Mouse (Mus musculus) neural tube, embryonic 11.5 days (tissue): ENCODE measurements around the gene Ogg1. TPM values are rescaled to one million over a fixed set of nuclear protein-coding genes. Genes with fewer than 3 reads are reported as not detected.

Experiments
- ATAC-seq: fragments of 200-750 bp; cut with Nextera tagmentation; 2 replicates; pipeline ENCODE4 v1.8.0; 2017; ENCODE audit warnings: moderate number of reproducible peaks, mild to moderate bottlenecking, moderate TSS enrichment, moderate library complexity; ENCODE audit not compliant: insufficient read depth, low FRiP score, low TSS enrichment
- DNase-seq: peaks from one replicate; pipeline ENCODE4 v3.0.0-alpha.2; 2015; ENCODE audit warnings: low spot score
- H3K27ac ChIP-seq: fragments of 300-500 bp; sonication (generic); 2 replicates; pipeline ENCODE4 v1.5.1; 2014; ENCODE audit warnings: low read depth, mild to moderate bottlenecking, low read length
- H3K27me3 ChIP-seq: fragments of 300-500 bp; sonication (generic); 2 replicates; pipeline ENCODE4 v1.6.1; 2014; ENCODE audit warnings: mild to moderate bottlenecking, low read length, mixed read lengths; ENCODE audit not compliant: control insufficient read depth, insufficient read depth
- H3K36me3 ChIP-seq: fragments of 300-500 bp; sonication (generic); 2 replicates; pipeline ENCODE4 v1.6.1; 2014; ENCODE audit warnings: mild to moderate bottlenecking, low read length, moderate library complexity, mixed read lengths; ENCODE audit not compliant: control insufficient read depth, insufficient read depth
- H3K4me1 ChIP-seq: fragments of 300-500 bp; sonication (generic); 2 replicates; pipeline ENCODE4 v1.6.1; 2014; ENCODE audit warnings: low read length, mixed read lengths; ENCODE audit not compliant: control insufficient read depth, insufficient read depth
- H3K4me2 ChIP-seq: fragments of 300-500 bp; sonication (generic); 2 replicates; pipeline ENCODE4 v1.6.1; 2014; ENCODE audit warnings: low read depth, mild to moderate bottlenecking, moderate library complexity
- H3K4me3 ChIP-seq: fragments of 300-500 bp; sonication (generic); 2 replicates; pipeline ENCODE4 v1.5.1; 2014; ENCODE audit warnings: low read depth, low read length
- H3K9ac ChIP-seq: fragments of 300-500 bp; sonication (generic); 2 replicates; pipeline ENCODE4 v1.6.1; 2014; ENCODE audit warnings: mild to moderate bottlenecking, low read length
- H3K9me3 ChIP-seq: fragments of 300-500 bp; sonication (generic); 2 replicates; pipeline ENCODE4 v1.6.1; 2016; ENCODE audit warnings: low read length; ENCODE audit not compliant: control insufficient read depth
- WGBS: fragments of 180-500 bp; shearing (Covaris S2); extraction: QIAGEN DNeasy Blood & Tissue Kit; methylation state at CpG from one replicate; pipeline ENCODE4 v1.1.7; 2014; 5-methylcytosine and 5-hydroxymethylcytosine counted together
- polyA plus RNA-seq: library from polyadenylated mRNA; unstranded; fragments of >200 nt; fragmentation: Nextera tagmentation; extraction: Ambion mirVana; gene quantifications from 2 replicates; pipeline ENCODE4 v1.2.1, GENCODE M21; 2014

The Ogg1 gene
- polyA plus RNA-seq, 1 experiment from 2014 or later = 13.1 TPM

DNA sequence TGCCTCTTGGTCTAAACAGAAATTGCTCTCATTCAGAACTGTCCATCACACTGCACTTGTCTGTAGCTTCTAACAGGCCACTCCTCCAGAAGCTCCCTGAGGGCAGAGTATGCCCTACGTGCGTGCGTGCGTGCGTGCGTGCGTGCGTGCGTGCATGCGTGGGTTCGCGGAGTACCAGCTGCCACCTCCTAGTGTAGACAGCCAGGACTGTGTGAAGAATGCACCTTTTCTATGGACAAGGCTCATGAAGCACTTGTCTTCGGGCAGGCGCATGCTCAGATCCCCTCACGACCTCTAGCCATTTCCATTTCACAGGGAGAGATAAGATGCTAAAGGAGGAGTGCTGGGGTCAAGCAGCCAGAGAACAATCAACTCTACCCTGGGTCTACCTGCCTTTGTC lies 37.4 kb upstream of the Ogg1 start:
- H3K9me3 ChIP-seq = no peaks in the 10 kb centered on the region
- no peak overlapping the region for H3K9ac ChIP-seq
- DNase-seq (no peak), ATAC-seq (no peak)
- 93% methylated on average over 15 of the region's 15 CpGs for WGBS
- H3K27me3 ChIP-seq = no peaks in the 10 kb centered on the region; the same call in 1 of the 2 replicates
- H3K4me1 ChIP-seq = no peaks in the 10 kb centered on the region
- H3K4me3 ChIP-seq = no peak overlapping the region
- H3K4me2 ChIP-seq = no peak overlapping the region
- no peaks in the 10 kb centered on the region for H3K36me3 ChIP-seq
- H3K27ac ChIP-seq = no peak overlapping the region

DNA sequence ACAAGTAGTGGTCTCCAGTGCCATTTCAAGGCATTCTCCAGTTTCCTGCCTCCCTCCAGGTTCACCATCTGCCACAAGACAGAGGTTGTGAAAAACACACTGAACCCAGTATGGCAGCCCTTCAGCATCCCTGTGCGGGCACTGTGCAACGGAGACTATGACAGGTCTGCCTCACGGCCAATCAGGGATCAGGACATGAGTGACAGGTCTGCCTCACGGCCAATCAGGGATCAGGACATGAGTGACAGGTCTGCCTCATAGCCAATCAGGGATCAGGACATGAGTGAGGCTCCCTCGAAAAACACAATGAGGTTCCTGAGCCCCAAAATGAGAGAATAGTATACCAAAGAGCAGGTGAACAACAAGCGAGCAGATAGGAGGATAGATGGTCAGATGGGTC lies 36.4 kb upstream of the Ogg1 start:
- ATAC-seq = no peak
- no peak overlapping the region for H3K4me3 ChIP-seq
- H3K4me2 ChIP-seq = no peak overlapping the region
- no peaks in the 10 kb centered on the region for H3K27me3 ChIP-seq
- no peaks in the 10 kb centered on the region for H3K9me3 ChIP-seq
- DNase-seq = no peak
- WGBS = 68% methylated on average over 6 of the region's 6 CpGs
- H3K4me1 ChIP-seq = no peaks in the 10 kb centered on the region
- H3K36me3 ChIP-seq = no peaks in the 10 kb centered on the region
- no peak overlapping the region for H3K9ac ChIP-seq
- no peak overlapping the region for H3K27ac ChIP-seq

DNA sequence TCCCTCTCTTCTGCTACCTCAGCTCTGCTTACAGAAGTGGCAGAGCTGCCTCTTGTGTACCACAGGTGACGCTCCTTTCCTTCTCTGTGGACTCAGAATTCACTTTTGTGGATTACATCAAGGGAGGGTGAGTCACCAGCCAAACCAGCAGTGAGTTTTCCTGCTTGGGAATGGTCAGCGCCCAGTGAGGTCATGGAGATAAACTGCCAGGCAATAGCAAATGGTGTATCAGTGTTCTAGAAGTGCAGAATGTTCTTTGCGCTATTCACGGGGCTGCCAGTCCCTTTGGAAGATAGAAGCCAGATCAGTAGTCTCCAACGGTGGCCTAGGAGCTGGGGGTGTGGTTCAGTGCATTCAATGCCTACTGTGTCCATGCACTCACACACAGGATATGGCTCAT lies 33.8 kb upstream of the Ogg1 start:
- no peaks in the 10 kb centered on the region for H3K27me3 ChIP-seq
- no peaks in the 10 kb centered on the region for H3K36me3 ChIP-seq
- H3K4me3 ChIP-seq = no peak overlapping the region
- H3K9me3 ChIP-seq = no peaks in the 10 kb centered on the region
- no peak overlapping the region for H3K4me2 ChIP-seq
- H3K4me1 ChIP-seq = no peaks in the 10 kb centered on the region
- no peak overlapping the region for H3K27ac ChIP-seq
- H3K9ac ChIP-seq = no peak overlapping the region
- ATAC-seq (no peak), DNase-seq (no peak)
- WGBS = 79% methylated on average over 5 of the region's 5 CpGs

DNA sequence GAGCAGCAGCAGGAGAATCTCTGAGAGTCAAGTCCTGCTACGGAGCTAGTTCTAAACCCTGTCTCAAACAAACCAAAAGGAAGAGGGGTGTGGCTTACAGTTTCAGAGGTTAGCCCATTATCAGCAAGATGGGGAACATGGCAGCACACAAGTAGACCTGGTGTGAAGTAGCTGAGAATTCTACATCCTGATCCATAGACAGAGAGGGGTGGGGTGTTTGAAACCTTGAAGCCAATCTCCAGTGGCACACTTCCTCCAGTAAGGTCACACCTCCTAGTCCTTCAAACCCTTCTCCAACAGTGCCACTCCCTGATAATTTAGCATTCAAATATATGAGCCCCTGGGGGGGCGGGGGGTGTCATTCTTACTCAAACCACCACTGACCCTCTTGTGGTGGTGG lies 30.7 kb upstream of the Ogg1 start:
- Histone ChIP-seq H3K9me3 (no peaks in the 10 kb centered on the region), H3K27me3 (no peaks in the 10 kb centered on the region), H3K4me1 (no peaks in the 10 kb centered on the region), H3K27ac (no peak overlapping the region), H3K4me2 (no peak overlapping the region), H3K36me3 (no peaks in the 10 kb centered on the region), H3K9ac (no peak overlapping the region), H3K4me3 (no peak overlapping the region)
- ATAC-seq = no peak
- WGBS = 77% methylated on average over 2 of the region's 2 CpGs
- no peak for DNase-seq

DNA sequence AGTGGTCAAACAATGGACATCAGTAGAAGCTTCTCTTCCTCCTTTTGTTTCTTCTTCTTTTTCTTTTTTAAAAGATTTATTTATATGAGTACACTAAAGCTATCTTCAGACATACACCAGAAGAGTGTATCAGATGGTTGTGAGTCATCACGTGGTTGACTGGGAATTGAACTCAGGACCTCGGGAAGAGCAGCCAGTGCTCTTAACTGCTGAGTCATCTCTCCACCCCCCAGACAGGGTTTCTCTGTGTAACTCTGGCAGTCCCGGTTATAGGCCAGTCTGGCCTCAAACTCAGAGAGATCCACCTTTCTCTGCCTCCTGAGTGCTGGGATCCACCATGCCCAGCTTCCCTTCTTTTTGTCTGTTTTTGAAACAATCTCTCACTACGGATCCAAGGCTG lies 30.1 kb upstream of the Ogg1 start:
- Histone ChIP-seq H3K4me3 (no peak overlapping the region), H3K4me2 (no peak overlapping the region), H3K9ac (no peak overlapping the region), H3K9me3 (no peaks in the 10 kb centered on the region), H3K27me3 (no peaks in the 10 kb centered on the region), H3K4me1 (no peaks in the 10 kb centered on the region), H3K36me3 (no peaks in the 10 kb centered on the region), H3K27ac (no peak overlapping the region)
- WGBS = 63% methylated on average over 4 of the region's 4 CpGs
- DNase-seq (no peak), ATAC-seq (no peak)

DNA sequence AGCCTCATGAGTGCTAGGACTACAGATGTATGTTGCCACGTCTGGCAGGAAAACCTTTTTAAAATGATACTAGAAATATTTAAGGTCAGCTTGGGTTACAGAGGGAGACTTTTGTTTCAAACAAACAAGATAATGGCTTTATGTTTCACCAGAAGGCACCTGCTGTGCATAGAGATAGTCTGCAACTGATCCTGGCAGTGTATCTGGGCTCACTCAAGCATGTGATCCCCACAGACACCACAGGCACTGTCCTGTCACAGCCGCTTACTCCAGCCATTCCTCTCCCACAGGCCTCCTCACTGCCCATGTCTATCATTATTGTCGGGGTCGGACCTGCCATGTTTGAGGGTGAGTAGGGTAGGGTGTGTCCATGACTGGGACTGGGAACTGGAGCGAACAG lies 25.4 kb upstream of the Ogg1 start:
- Histone ChIP-seq H3K9ac (no peak overlapping the region), H3K4me3 (no peak overlapping the region), H3K4me2 (no peak overlapping the region), H3K36me3 (no peaks in the 10 kb centered on the region), H3K9me3 (no peaks in the 10 kb centered on the region), H3K27me3 (no peaks in the 10 kb centered on the region), H3K4me1 (no peaks in the 10 kb centered on the region; the same call in 1 of the 2 replicates), H3K27ac (no peak overlapping the region)
- 84% methylated on average over 5 of the region's 5 CpGs for WGBS
- DNase-seq = no peak
- no peak for ATAC-seq

DNA sequence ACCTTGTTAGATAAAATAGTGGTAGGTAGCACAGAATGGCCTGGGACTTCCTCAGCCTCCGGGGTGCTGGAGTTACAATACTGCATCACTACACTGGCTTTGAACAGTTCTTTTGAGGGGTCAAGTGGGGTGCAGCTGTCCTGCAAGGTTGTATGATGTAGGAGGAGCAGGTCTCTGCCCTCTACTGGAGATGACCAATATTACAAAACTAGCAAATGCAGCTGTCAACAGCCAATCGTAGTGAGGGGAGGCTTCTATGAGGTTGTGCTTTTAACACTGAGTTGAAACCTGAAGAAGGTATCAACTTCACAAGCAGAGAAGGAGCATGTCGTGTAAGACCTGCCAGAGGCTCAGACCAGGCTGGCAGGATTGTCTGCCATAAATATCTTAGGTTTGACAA lies 24.5 kb upstream of the Ogg1 start:
- Histone ChIP-seq H3K27ac (no peak overlapping the region), H3K27me3 (no peaks in the 10 kb centered on the region), H3K9me3 (no peaks in the 10 kb centered on the region), H3K4me2 (no peak overlapping the region), H3K4me1 (no peaks in the 10 kb centered on the region; the same call in 1 of the 2 replicates), H3K36me3 (no peaks in the 10 kb centered on the region), H3K4me3 (no peak overlapping the region), H3K9ac (no peak overlapping the region)
- WGBS = 34% methylated on average over 3 of the region's 3 CpGs
- ATAC-seq (no peak), DNase-seq (no peak)

DNA sequence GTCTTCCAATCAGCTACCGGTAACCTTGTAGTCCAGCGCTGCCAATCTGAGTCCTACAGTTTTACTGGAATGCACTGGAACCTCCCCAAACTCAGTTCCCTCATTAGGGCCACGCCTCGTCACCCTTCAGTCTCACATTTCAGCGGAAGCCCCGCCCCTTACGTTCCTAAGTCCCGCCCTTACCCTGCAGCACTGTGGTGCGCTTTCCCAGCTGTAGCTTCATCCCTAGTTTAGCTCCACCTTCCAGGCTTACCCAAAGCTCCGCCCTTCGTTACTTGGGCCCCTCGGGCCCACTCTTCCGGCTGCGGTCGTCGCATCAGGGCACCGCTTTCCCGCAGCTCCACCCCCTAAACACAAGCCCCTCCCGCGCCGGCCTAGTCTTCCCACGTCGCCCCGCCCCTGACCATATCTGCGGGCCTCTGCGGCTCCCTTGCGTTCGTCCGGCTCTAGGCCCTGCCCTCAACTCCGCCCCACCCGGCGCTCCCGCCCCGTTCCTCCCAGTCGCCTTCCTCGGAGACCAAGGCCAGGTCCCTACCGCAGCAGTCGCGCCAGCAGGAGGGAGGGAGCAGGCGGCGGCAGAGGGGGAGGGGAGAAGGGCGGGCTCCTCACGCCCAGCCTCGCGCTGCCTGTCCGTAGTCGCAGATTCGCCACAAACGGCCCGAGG lies 20.3 kb upstream of the Ogg1 start:
- H3K4me1 ChIP-seq = peaks cover 9% of the 10 kb centered on the region
- peak; percentile 99 for DNase-seq
- peak overlapping the region; percentile 97 for H3K27ac ChIP-seq
- no peaks in the 10 kb centered on the region for H3K36me3 ChIP-seq
- H3K9ac ChIP-seq = peak overlapping the region; percentile 89
- H3K27me3 ChIP-seq = no peaks in the 10 kb centered on the region
- 0% methylated on average over 49 of the region's 50 CpGs for whole genome bisulfite sequencing
- ATAC-seq = peak; percentile 97
- H3K9me3 ChIP-seq = no peaks in the 10 kb centered on the region
- peak overlapping the region; percentile 91 for H3K4me3 ChIP-seq
- peak overlapping the region; percentile 99 for H3K4me2 ChIP-seq

DNA sequence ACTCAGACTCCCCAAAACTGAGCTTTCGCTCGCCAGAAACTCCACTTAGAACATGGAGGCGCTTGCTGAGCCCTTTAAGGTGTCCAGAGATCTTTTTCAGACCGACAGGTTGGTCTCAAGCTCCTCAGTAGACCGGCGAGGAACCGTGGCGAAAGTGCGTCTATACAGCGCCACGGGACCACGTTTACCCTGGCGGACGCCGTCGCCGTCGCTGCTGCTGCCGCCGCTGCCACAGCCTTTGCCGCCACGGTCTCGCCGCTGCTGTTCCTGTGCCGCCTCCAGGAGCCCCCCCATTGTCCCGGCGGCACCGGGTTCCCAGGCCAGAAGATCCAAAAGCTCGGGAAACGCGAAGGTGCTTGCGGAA lies 19.8 kb upstream of the Ogg1 start, which contains the start of gene Brpf1:
TSS of gene Brpf1 (plus strand) at position 152 of the 364 bp plus-strand sequence.
- Histone ChIP-seq H3K36me3 (no peaks in the 10 kb centered on the region), H3K4me2 (peak within 1 kb of the TSS; percentile 99), H3K27ac (peak within 1 kb of the TSS; percentile 97), H3K9ac (peak within 1 kb of the TSS; percentile 89), H3K27me3 (no peaks in the 10 kb centered on the region), H3K9me3 (no peaks in the 10 kb centered on the region), H3K4me1 (peaks cover 9% of the 10 kb centered on the region), H3K4me3 (peak within 1 kb of the TSS; percentile 91)
- under 1% methylated on average over 32 of the region's 32 CpGs for WGBS
- ATAC-seq = peak; percentile 73
- no peak for DNase-seq
